Mouse (Mus musculus): ENCODE measurements around the gene Drd2. TPM values are rescaled to one million over a fixed set of nuclear protein-coding genes. Genes with fewer than 3 reads are reported as not detected.

Gene Drd2
- polyA plus RNA-seq, 1 experiment from 2014 or later, result 0.24 TPM

DNA sequence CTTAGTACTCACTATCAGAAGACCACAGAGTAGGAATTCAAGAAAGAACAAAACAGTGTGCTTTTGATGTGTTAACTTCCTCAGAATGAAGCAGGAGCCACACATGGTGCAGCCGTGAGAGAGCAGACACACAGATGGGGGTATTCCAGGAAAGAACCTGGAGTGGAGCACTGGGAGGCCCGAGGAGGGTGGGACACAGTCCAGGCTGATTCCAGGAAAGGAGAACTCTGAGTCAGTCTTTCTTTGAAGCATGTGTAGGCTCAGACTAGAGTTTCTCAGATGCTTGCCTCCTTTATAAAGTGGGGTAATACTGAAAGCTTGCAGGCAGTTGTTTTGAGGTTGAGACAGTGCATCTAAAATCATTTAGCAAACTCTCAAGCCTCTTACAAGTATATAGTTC is 51.8 kb downstream of the Drd2 start:
- 30% methylated on average over 2 of the region's 2 CpGs for WGBS
- H3K27ac ChIP-seq (ENCODE audit: low read length), result no peak overlapping the region
- no peaks in the 10 kb centered on the region for H3K9me3 ChIP-seq (ENCODE audit: low read length)
- H3K9ac ChIP-seq (replicated peaks; ENCODE audit: low read depth), result no peak overlapping the region
- no peak for TF ChIP-seq CTCF (IDR thresholded peaks at IDR 0.05)
- TF ChIP-seq EP300 (IDR thresholded peaks at IDR 0.05), result no peak
- no peak for ATAC-seq
- no peak overlapping the region for H3K4me2 ChIP-seq (replicated peaks; ENCODE audit: low read depth, low read length)
- no peaks in the 10 kb centered on the region for H3K4me1 ChIP-seq (ENCODE audit: insufficient read depth, low read depth, low read length)
- no peak for DNase-seq (ENCODE audit: low spot score)
- no peaks in the 10 kb centered on the region for H3K27me3 ChIP-seq (replicated peaks; ENCODE audit: insufficient read depth, low read length)
- no peaks in the 10 kb centered on the region for H3K36me3 ChIP-seq (ENCODE audit: insufficient read depth, low read length)
- H3K4me3 ChIP-seq (ENCODE audit: low read depth, low read length), result no peak overlapping the region

DNA sequence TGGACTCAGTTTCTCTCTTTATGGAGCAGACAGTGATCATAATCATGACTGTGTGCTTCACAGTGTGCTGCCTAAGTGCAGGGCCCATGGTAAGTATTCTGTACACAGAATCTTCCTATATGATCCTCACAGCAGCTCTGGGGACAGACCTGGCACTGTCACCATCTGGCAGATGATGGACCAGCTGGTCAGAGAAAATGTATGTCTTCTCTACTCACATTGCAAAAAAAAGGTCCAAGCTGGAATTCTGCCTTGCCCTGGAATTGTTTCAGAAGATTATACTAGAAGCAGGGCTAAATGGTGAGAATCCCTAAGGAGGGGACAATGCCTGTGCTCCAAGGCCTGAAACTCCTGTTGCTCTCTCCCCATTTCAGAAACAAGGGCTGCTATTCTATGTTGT is 55.6 kb downstream of the Drd2 start:
- Histone ChIP-seq H3K36me3 (ENCODE audit: insufficient read depth, low read length) (no peaks in the 10 kb centered on the region), H3K4me1 (ENCODE audit: insufficient read depth, low read depth, low read length) (no peaks in the 10 kb centered on the region), H3K27me3 (replicated peaks; ENCODE audit: insufficient read depth, low read length) (no peaks in the 10 kb centered on the region), H3K9me3 (ENCODE audit: low read length) (no peaks in the 10 kb centered on the region), H3K4me3 (ENCODE audit: low read depth, low read length) (no peak overlapping the region), H3K27ac (ENCODE audit: low read length) (no peak overlapping the region), H3K9ac (replicated peaks; ENCODE audit: low read depth) (no peak overlapping the region), H3K4me2 (replicated peaks; ENCODE audit: low read depth, low read length) (no peak overlapping the region)
- ATAC-seq (no peak), DNase-seq (ENCODE audit: low spot score) (no peak)
- TF ChIP-seq CTCF (IDR thresholded peaks at IDR 0.05) (no peak), EP300 (IDR thresholded peaks at IDR 0.05) (no peak)

DNA sequence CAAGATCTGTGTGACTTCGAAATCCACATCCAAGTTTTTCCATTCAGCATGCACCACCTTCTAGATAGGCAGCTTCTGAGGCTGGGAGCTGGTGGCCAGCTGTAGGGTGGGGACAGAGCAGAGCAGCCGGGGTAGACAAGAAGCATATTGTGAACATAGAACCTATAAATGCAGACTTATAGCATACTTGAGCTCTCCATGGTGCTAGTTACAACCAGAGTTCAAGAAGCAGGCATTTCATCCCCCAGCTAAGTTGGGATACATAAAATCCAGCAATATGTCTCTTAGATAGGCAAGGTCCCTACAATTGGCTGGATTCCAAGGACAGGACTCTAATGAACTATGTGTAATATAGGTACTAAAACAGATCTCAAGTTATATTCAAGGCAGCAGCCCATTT is 63.3 kb downstream of the Drd2 start:
- no peak overlapping the region for H3K4me3 ChIP-seq (ENCODE audit: low read depth, low read length)
- no peak overlapping the region for H3K4me2 ChIP-seq (replicated peaks; ENCODE audit: low read depth, low read length)
- DNase-seq (ENCODE audit: low spot score) (no peak), ATAC-seq (no peak)
- 60% methylated on average over 2 of the region's 2 CpGs for WGBS
- TF ChIP-seq CTCF (IDR thresholded peaks at IDR 0.05) (no peak), EP300 (IDR thresholded peaks at IDR 0.05) (no peak)
- no peaks in the 10 kb centered on the region for H3K27me3 ChIP-seq (replicated peaks; ENCODE audit: insufficient read depth, low read length)
- no peaks in the 10 kb centered on the region for H3K4me1 ChIP-seq (ENCODE audit: insufficient read depth, low read depth, low read length)
- H3K9ac ChIP-seq (replicated peaks; ENCODE audit: low read depth), result no peak overlapping the region
- H3K27ac ChIP-seq (ENCODE audit: low read length), result no peak overlapping the region
- no peaks in the 10 kb centered on the region for H3K9me3 ChIP-seq (ENCODE audit: low read length)
- H3K36me3 ChIP-seq (ENCODE audit: insufficient read depth, low read length), result no peaks in the 10 kb centered on the region

DNA sequence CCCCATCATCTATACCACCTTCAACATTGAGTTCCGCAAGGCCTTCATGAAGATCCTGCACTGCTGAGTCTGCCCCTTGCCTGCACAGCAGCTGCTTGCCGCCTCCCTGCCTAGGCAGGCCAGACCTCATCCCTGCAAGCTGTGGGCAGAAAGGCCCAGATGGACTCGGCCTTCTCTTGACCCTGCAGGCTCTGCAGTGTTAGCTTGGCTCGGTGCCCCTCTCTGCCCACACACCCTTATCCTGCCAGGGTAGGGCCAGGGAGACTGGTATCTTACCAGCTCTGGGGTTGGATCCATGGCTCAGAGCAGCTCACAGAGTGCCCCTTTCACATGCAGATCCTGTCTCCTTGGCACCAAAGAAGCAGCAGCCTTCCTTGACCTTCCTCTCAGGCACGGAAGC is 66.6 kb downstream of the Drd2 start:
- H3K9me3 ChIP-seq (ENCODE audit: low read length), result no peaks in the 10 kb centered on the region
- H3K4me1 ChIP-seq (ENCODE audit: insufficient read depth, low read depth, low read length), result no peaks in the 10 kb centered on the region
- DNase-seq (ENCODE audit: low spot score) (no peak), ATAC-seq (no peak)
- no peak overlapping the region for H3K4me3 ChIP-seq (ENCODE audit: low read depth, low read length)
- WGBS, result 83% methylated on average over 5 of the region's 5 CpGs
- H3K36me3 ChIP-seq (ENCODE audit: insufficient read depth, low read length), result no peaks in the 10 kb centered on the region
- no peaks in the 10 kb centered on the region for H3K27me3 ChIP-seq (replicated peaks; ENCODE audit: insufficient read depth, low read length)
- H3K27ac ChIP-seq (ENCODE audit: low read length), result no peak overlapping the region
- no peak overlapping the region for H3K9ac ChIP-seq (replicated peaks; ENCODE audit: low read depth)
- H3K4me2 ChIP-seq (replicated peaks; ENCODE audit: low read depth, low read length), result no peak overlapping the region
- TF ChIP-seq CTCF (IDR thresholded peaks at IDR 0.05) (no peak), EP300 (IDR thresholded peaks at IDR 0.05) (no peak)

GRCm38 (mm10) chr9:49410621-49411020 is 70.2 kb downstream of the Drd2 start:
- no peak overlapping the region for H3K27ac ChIP-seq (ENCODE audit: low read length)
- no peak overlapping the region for H3K4me2 ChIP-seq (replicated peaks; ENCODE audit: low read depth, low read length)
- no peak overlapping the region for H3K9ac ChIP-seq (replicated peaks; ENCODE audit: low read depth)
- TF ChIP-seq EP300 (IDR thresholded peaks at IDR 0.05), result no peak
- TF ChIP-seq CTCF (IDR thresholded peaks at IDR 0.05), result no peak
- H3K9me3 ChIP-seq (ENCODE audit: low read length), result no peaks in the 10 kb centered on the region
- H3K27me3 ChIP-seq (replicated peaks; ENCODE audit: insufficient read depth, low read length), result no peaks in the 10 kb centered on the region
- DNase-seq (ENCODE audit: low spot score) (no peak), ATAC-seq (no peak)
- WGBS, result 59% methylated on average over 5 of the region's 5 CpGs
- no peaks in the 10 kb centered on the region for H3K36me3 ChIP-seq (ENCODE audit: insufficient read depth, low read length)
- H3K4me1 ChIP-seq (ENCODE audit: insufficient read depth, low read depth, low read length), result no peaks in the 10 kb centered on the region
- H3K4me3 ChIP-seq (ENCODE audit: low read depth, low read length), result no peak overlapping the region

DNA sequence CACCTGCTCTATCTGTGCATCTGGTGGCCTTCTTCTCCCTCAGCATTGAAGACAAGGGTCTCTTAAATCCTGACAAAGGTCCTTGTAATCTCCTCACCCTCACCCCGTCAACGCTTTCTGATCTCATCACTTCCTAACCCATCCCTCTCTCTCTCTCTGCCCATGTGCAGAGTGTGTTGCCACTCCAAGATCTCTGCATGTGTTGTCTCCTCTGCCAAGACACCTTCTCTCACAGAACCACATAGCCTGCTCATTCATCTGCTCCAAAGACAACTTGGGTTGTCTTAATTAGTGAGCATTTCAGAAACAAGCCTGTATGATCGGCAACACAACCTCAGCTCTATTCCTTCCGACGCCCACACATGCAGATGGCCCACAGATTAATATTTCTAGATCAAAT is 83.4 kb downstream of the Drd2 start:
- H3K9me3 ChIP-seq (ENCODE audit: low read length), result no peaks in the 10 kb centered on the region
- no peak for DNase-seq (ENCODE audit: low spot score)
- no peak for ATAC-seq
- no peak overlapping the region for H3K27ac ChIP-seq (ENCODE audit: low read length)
- 91% methylated on average over 5 of the region's 5 CpGs for WGBS
- H3K4me2 ChIP-seq (replicated peaks; ENCODE audit: low read depth, low read length), result no peak overlapping the region
- no peaks in the 10 kb centered on the region for H3K27me3 ChIP-seq (replicated peaks; ENCODE audit: insufficient read depth, low read length)
- no peaks in the 10 kb centered on the region for H3K36me3 ChIP-seq (ENCODE audit: insufficient read depth, low read length)
- no peak for TF ChIP-seq CTCF (IDR thresholded peaks at IDR 0.05)
- no peak for TF ChIP-seq EP300 (IDR thresholded peaks at IDR 0.05)
- no peak overlapping the region for H3K4me3 ChIP-seq (ENCODE audit: low read depth, low read length)
- no peak overlapping the region for H3K9ac ChIP-seq (replicated peaks; ENCODE audit: low read depth)
- H3K4me1 ChIP-seq (ENCODE audit: insufficient read depth, low read depth, low read length), result no peaks in the 10 kb centered on the region

DNA sequence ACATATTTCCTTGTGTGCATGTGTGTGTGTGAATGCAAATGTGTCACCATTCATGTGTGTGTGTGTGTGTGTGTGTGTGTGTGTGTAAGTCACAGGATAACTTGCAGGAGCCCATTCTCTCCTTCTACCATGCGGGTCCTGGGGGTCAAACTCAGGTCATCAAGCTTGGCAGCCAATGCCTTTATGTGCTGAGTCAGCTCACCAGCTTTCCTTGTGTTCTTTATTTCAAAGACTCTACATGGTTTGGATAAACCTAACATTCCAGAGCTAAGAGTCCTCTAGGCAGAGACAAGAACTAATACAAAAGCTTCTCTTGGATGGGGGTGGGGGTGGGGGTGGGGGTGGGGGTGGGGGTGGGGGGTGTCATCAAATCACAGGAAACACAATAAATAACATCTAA is 85.2 kb downstream of the Drd2 start:
- H3K4me2 ChIP-seq (replicated peaks; ENCODE audit: low read depth, low read length), result no peak overlapping the region
- no peak for DNase-seq (ENCODE audit: low spot score)
- WGBS, result 33% methylated on average over 1 of the region's 1 CpGs
- TF ChIP-seq EP300 (IDR thresholded peaks at IDR 0.05), result no peak
- no peaks in the 10 kb centered on the region for H3K4me1 ChIP-seq (ENCODE audit: insufficient read depth, low read depth, low read length)
- no peak for ATAC-seq
- no peak overlapping the region for H3K27ac ChIP-seq (ENCODE audit: low read length)
- H3K4me3 ChIP-seq (ENCODE audit: low read depth, low read length), result no peak overlapping the region
- H3K9ac ChIP-seq (replicated peaks; ENCODE audit: low read depth), result no peak overlapping the region
- no peaks in the 10 kb centered on the region for H3K36me3 ChIP-seq (ENCODE audit: insufficient read depth, low read length)
- no peaks in the 10 kb centered on the region for H3K9me3 ChIP-seq (ENCODE audit: low read length)
- H3K27me3 ChIP-seq (replicated peaks; ENCODE audit: insufficient read depth, low read length), result no peaks in the 10 kb centered on the region

Measured in lung, postnatal 0 days (tissue).